Mouse (Mus musculus) heart, embryonic 15.5 days (tissue): ENCODE results near the gene Bud31. TPM values are rescaled to one million over a fixed set of nuclear protein-coding genes. Genes with fewer than 3 reads are reported as not detected.
"Not testable (repeated sequence)": the region's sequence is repeated elsewhere in the genome, so short reads cannot be mapped to it uniquely, and the experiment has no call there.

ENCODE experiments used
- ATAC-seq: fragments of 200-750 bp; cut with Nextera tagmentation; replicated peaks from 2 replicates; pipeline ENCODE4 v1.8.0; 2017; ENCODE audit warnings: low read depth, moderate TSS enrichment; ENCODE audit not compliant: insufficient number of reproducible peaks, insufficient read depth, low FRiP score
- H3K27ac ChIP-seq: fragments of 300-500 bp; sonication (generic); 2 replicates; pipeline ENCODE4 v1.5.1; 2015; ENCODE audit warnings: mild to moderate bottlenecking, inconsistent platforms
- H3K27me3 ChIP-seq: fragments of 300-500 bp; sonication (generic); 2 replicates; pipeline ENCODE4 v1.6.1; 2015; ENCODE audit warnings: inconsistent platforms
- H3K36me3 ChIP-seq: fragments of 300-500 bp; sonication (generic); 2 replicates; pipeline ENCODE4 v1.6.1; 2015; ENCODE audit warnings: mild to moderate bottlenecking, inconsistent platforms
- H3K4me1 ChIP-seq: fragments of 300-500 bp; sonication (generic); replicated peaks from 2 replicates; pipeline ENCODE4 v1.6.1; 2015; ENCODE audit warnings: inconsistent platforms
- H3K4me2 ChIP-seq: fragments of 300-500 bp; sonication (generic); 2 replicates; pipeline ENCODE4 v1.6.1; 2015; ENCODE audit warnings: inconsistent platforms, mild to moderate bottlenecking, moderate library complexity
- H3K4me3 ChIP-seq: fragments of 300-500 bp; sonication (generic); 2 replicates; pipeline ENCODE4 v1.5.1; 2015; ENCODE audit warnings: mild to moderate bottlenecking, inconsistent platforms
- H3K9ac ChIP-seq: fragments of 300-500 bp; sonication (generic); 2 replicates; pipeline ENCODE4 v1.6.1; 2015; ENCODE audit warnings: mild to moderate bottlenecking, inconsistent platforms
- H3K9me3 ChIP-seq: fragments of 300-500 bp; sonication (generic); replicated peaks from 2 replicates; pipeline ENCODE4 v1.6.1; 2016; ENCODE audit warnings: inconsistent platforms
- WGBS: fragments of 180-500 bp; shearing (Covaris S2); methylation state at CpG from one replicate; pipeline ENCODE4 v1.1.7; 2015; ENCODE audit warnings: mixed read lengths; 5-methylcytosine and 5-hydroxymethylcytosine counted together
- polyA plus RNA-seq: library from polyadenylated mRNA; unstranded; fragments of >200 nt; fragmentation: Nextera tagmentation; extraction: Ambion mirVana; gene quantifications from 2 replicates; pipeline ENCODE4 v1.2.1, GENCODE M21; 2015

The Bud31 gene
- 113 and 116 TPM in 2 replicates for polyA plus RNA-seq

- peak; percentile 91 for ATAC-seq
- Histone ChIP-seq H3K36me3 (peaks cover 56% of the 10 kb centered on the region), H3K4me2 (peak within 1 kb of the TSS; percentile 75), H3K4me3 (peak within 1 kb of the TSS; percentile 83), H3K4me1 (peaks cover 30% of the 10 kb centered on the region), H3K27me3 (no peaks in the 10 kb centered on the region), H3K9ac (peak within 1 kb of the TSS; percentile 88), H3K9me3 (no peaks in the 10 kb centered on the region), H3K27ac (peak within 1 kb of the TSS; percentile 92)
- under 1% methylated on average over 81 of the region's 84 CpGs for WGBS
Observed at GRCm38 (mm10) chr5:145139571-145140519, at the start of gene Bud31, which contains the start of gene Pdap1. Bud31 (plus strand) TSS chr5:145140362. Pdap1 (minus strand) TSS chr5:145140238.

- Histone ChIP-seq H3K36me3 (peaks cover 80% of the 10 kb centered on the region), H3K27ac (no peak overlapping the region), H3K9ac (no peak overlapping the region), H3K4me1 (no peaks in the 10 kb centered on the region), H3K27me3 (no peaks in the 10 kb centered on the region), H3K4me2 (no peak overlapping the region), H3K9me3 (no peaks in the 10 kb centered on the region), H3K4me3 (no peak overlapping the region)
- no peak for ATAC-seq
- WGBS: 80% methylated on average over 4 of the region's 4 CpGs
Observed at GRCm38 (mm10) chr5:145096195-145096594, 44.0 kb upstream of the Bud31 start.

DNA sequence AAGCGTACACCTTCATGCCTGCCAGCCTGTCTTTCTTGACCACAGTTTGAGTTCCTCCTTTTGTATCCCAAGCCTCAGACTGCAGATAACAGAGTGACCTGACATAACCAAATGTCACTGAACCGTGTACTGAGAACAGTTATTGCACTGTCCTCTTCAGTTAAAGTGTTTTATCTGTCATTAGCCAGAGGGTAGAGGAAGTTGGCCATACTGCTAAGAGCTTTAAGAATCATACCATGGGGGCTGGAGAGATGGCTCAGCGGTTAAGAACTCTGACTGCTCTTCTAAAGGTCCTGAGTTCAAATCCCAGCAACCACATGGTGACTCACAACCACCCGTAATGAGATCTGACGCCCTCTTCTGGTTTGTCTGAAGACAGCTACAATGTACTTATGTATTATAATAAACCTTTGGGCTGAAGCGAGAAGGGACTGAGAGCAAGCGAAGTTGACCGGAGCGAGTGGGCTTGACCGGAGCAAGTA, 41.8 kb upstream of the Bud31 start:
- Histone ChIP-seq H3K27ac (no peak overlapping the region), H3K4me2 (no peak overlapping the region), H3K36me3 (peaks cover 80% of the 10 kb centered on the region), H3K9ac (no peak overlapping the region), H3K9me3 (no peaks in the 10 kb centered on the region), H3K4me1 (no peaks in the 10 kb centered on the region), H3K4me3 (no peak overlapping the region), H3K27me3 (no peaks in the 10 kb centered on the region)
- 87% methylated on average over 10 of the region's 10 CpGs for WGBS
- ATAC-seq: no peak

DNA sequence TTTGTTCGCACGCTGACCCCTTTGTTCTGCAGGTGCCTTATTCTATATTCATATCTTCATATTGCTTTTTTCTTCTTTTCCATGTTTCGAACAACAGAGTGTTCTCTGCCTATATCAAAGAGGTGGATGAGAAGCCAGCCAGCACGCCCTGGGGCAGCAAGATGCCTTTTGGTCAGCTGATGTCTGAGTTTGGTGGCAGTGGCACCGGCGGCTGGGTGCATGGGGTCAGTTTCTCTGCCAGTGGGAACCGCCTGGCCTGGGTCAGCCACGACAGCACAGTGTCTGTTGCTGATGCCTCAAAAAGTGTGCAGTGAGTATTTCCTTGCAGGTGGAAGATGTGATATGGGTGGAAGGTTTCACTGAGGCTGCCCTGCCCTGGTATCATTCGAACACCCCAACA, 39.2 kb upstream of the Bud31 start:
- Histone ChIP-seq H3K9me3 (no peaks in the 10 kb centered on the region), H3K27ac (no peak overlapping the region), H3K4me2 (no peak overlapping the region), H3K4me1 (no peaks in the 10 kb centered on the region), H3K9ac (no peak overlapping the region), H3K36me3 (peaks cover 89% of the 10 kb centered on the region), H3K27me3 (no peaks in the 10 kb centered on the region), H3K4me3 (no peak overlapping the region)
- 95% methylated on average over 9 of the region's 9 CpGs for WGBS
- no peak for ATAC-seq

DNA sequence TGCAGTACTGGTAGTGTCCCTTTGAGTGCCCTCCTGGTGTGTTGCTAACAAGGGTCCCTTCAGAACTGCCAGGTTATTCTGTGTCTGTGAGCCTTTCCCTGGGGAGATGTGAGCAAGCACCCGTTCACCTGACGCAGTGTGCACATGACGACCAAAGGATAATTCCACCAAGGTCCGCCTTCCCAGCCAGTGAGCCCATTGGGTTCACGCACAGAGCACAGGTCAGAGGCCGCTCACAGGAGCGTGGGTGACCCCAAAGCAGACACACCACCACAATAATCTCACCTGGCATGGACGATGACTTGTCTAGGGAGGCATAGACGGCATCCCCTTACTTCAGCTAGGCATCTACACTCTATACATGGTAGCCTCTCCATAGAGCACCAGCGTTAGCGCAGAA, 38.7 kb upstream of the Bud31 start:
- WGBS: 96% methylated on average over 11 of the region's 11 CpGs
- H3K4me2 ChIP-seq, H3K9ac ChIP-seq, H3K9me3 ChIP-seq, H3K4me3 ChIP-seq, ATAC-seq, H3K27ac ChIP-seq, H3K4me1 ChIP-seq, H3K27me3 ChIP-seq: not testable (repeated sequence)
- peaks cover 89% of the 10 kb centered on the region for H3K36me3 ChIP-seq

GRCm38 (mm10) chr5:145102706-145103105, 37.5 kb upstream of the Bud31 start:
- Histone ChIP-seq H3K9me3 (no peaks in the 10 kb centered on the region), H3K4me2 (no peak overlapping the region), H3K27ac (no peak overlapping the region), H3K4me3 (no peak overlapping the region), H3K36me3 (peaks cover 82% of the 10 kb centered on the region), H3K9ac (no peak overlapping the region), H3K27me3 (no peaks in the 10 kb centered on the region), H3K4me1 (no peaks in the 10 kb centered on the region)
- WGBS: 75% methylated on average over 4 of the region's 4 CpGs
- ATAC-seq: no peak

- no peak overlapping the region for H3K9ac ChIP-seq
- no peaks in the 10 kb centered on the region for H3K27me3 ChIP-seq
- no peak overlapping the region for H3K4me2 ChIP-seq
- no peaks in the 10 kb centered on the region for H3K4me1 ChIP-seq
- 81% methylated on average over 9 of the region's 9 CpGs for WGBS
- H3K4me3 ChIP-seq: no peak overlapping the region
- no peak for ATAC-seq
- H3K9me3 ChIP-seq: no peaks in the 10 kb centered on the region
- H3K36me3 ChIP-seq: peaks cover 86% of the 10 kb centered on the region
- no peak overlapping the region for H3K27ac ChIP-seq
Observed at GRCm38 (mm10) chr5:145104328-145104727, 35.8 kb upstream of the Bud31 start.

GRCm38 (mm10) chr5:145105694-145106275, 34.4 kb upstream of the Bud31 start:
- Histone ChIP-seq H3K9me3 (no peaks in the 10 kb centered on the region), H3K9ac (no peak overlapping the region), H3K4me3 (no peak overlapping the region), H3K36me3 (peaks cover 85% of the 10 kb centered on the region), H3K4me1 (no peaks in the 10 kb centered on the region), H3K4me2 (no peak overlapping the region), H3K27me3 (no peaks in the 10 kb centered on the region), H3K27ac (no peak overlapping the region)
- WGBS: 79% methylated on average over 9 of the region's 9 CpGs
- ATAC-seq: no peak

DNA sequence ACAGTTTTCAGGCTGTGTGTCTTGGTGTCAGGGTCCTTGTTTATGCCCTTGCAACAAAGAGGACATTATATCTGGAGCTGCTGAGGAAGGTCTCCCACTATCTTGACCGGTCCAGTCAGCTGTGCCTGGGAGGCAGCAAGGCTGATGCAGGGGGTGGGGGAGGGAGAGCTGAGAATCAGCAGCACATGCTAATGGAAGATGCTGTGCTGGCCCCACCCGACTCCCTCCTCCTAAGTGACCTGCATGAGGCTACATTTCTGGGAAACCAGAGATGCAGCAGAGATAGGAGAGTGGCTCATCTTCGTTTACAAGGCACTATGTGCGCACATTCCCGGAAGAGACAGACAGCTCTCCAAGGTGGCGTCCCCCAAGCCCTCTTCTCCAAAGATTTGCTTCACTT, 29.8 kb upstream of the Bud31 start:
- no peaks in the 10 kb centered on the region for H3K27me3 ChIP-seq
- no peaks in the 10 kb centered on the region for H3K9me3 ChIP-seq
- no peak for ATAC-seq
- WGBS: 84% methylated on average over 6 of the region's 6 CpGs
- H3K9ac ChIP-seq: no peak overlapping the region
- H3K27ac ChIP-seq: no peak overlapping the region
- peaks cover 41% of the 10 kb centered on the region for H3K36me3 ChIP-seq
- no peak overlapping the region for H3K4me2 ChIP-seq
- H3K4me1 ChIP-seq: peaks cover 12% of the 10 kb centered on the region
- no peak overlapping the region for H3K4me3 ChIP-seq

- 76% methylated on average over 8 of the region's 8 CpGs for WGBS
- H3K4me1 ChIP-seq: peaks cover 30% of the 10 kb centered on the region
- H3K27me3 ChIP-seq: no peaks in the 10 kb centered on the region
- H3K27ac ChIP-seq: no peak overlapping the region
- H3K4me3 ChIP-seq: no peak overlapping the region
- H3K9me3 ChIP-seq: no peaks in the 10 kb centered on the region
- no peak for ATAC-seq
- peaks cover 26% of the 10 kb centered on the region for H3K36me3 ChIP-seq
- H3K9ac ChIP-seq: no peak overlapping the region
- H3K4me2 ChIP-seq: no peak overlapping the region
Observed at GRCm38 (mm10) chr5:145112566-145112965, 27.6 kb upstream of the Bud31 start.

DNA sequence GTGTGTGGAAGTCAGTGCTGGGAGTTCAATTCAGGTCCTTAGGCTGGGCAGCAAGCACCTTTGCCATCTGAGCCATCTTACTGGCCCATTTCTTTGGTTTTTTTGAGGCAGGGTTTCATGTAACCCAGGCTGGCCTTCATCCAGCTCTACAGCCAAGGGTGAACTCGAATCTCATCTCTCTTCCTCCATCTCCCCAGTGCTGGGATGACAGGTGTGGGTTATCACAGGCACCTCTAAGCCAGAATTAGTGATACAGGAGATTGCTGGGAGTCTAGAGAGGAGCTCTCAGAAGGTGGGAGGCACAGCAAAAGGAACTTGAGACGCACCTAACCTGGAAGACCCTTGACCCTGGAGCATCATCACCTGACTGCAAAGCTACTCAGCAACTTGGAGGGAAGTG, 26.7 kb upstream of the Bud31 start:
- peak overlapping the region; percentile 87 for H3K9ac ChIP-seq
- peak overlapping the region; percentile 95 for H3K4me2 ChIP-seq
- peaks cover 18% of the 10 kb centered on the region; the same call in 1 of the 2 replicates for H3K36me3 ChIP-seq
- H3K4me3 ChIP-seq: peak overlapping the region; percentile 87
- H3K9me3 ChIP-seq: no peaks in the 10 kb centered on the region
- H3K4me1 ChIP-seq: peaks cover 32% of the 10 kb centered on the region
- no peak for ATAC-seq
- 34% methylated on average over 2 of the region's 2 CpGs for WGBS
- H3K27me3 ChIP-seq: no peaks in the 10 kb centered on the region
- H3K27ac ChIP-seq: no peak overlapping the region
